Mouse (Mus musculus) spleen, adult 2 months (tissue): ENCODE measurements around the gene Hmgcr.

Experiments
- CTCF ChIP-seq: fragments of 200-500 bp; IDR thresholded peaks from 2 replicates; pipeline ENCODE4 v1.5.1; 2011; ENCODE audit warnings: mild to moderate bottlenecking, inconsistent platforms; ENCODE audit not compliant: insufficient read depth, insufficient read length, insufficient replicate concordance; ENCODE audit errors: extremely low read depth
- POLR2A ChIP-seq: fragments of 200-500 bp; IDR thresholded peaks from 2 replicates; pipeline ENCODE4 v1.6.1; 2011; ENCODE audit warnings: low read depth, low read length, inconsistent platforms

DNA sequence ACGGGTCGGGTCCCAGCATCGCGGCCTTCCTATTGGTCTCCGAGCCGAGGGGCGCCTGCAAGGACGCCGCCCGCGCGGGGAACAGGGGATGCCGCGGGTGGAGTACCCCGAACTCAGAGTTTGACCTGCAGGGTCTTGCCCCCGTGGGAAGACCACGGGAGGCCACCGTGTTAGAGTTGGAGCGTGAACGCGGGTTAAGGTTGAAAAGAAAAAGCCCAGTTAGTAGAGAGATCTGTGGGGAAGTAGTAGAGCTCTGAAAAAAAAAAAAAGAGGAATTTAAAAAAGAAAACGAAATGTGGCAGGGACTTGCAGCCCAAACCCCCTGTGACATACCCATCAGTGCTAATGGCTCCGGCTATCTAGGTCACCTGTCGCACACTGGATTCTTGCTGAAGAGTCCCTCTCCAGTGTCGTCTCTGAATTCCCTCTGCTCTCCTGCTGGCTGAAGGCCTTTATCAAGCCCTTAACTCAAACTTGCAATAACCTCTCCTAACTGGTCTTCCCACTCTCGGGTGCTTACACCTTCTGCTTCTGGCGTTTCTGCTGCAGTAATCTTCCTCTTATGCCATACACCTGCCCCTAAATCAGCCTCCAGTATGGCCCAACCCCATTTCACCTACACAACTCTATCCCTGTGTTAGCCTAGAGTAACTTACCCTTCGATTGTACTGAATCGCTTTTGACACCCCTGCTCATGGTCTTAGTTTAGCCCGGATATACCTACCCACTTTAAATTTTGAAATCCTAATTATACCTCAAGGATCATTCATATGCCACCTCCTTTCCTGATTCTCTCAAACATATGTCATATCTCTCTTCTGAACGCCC lies 556 bp upstream of the Hmgcr start:
- TF ChIP-seq CTCF (no peak), POLR2A (no peak)
